Mouse (Mus musculus): Measurements from ENCODE around the gene Gm26602. TPM values are rescaled to one million over a fixed set of nuclear protein-coding genes. Genes with fewer than 3 reads are reported as not detected.

The Gm26602 gene
- polyA plus RNA-seq, 2 experiments, result not detected

DNA sequence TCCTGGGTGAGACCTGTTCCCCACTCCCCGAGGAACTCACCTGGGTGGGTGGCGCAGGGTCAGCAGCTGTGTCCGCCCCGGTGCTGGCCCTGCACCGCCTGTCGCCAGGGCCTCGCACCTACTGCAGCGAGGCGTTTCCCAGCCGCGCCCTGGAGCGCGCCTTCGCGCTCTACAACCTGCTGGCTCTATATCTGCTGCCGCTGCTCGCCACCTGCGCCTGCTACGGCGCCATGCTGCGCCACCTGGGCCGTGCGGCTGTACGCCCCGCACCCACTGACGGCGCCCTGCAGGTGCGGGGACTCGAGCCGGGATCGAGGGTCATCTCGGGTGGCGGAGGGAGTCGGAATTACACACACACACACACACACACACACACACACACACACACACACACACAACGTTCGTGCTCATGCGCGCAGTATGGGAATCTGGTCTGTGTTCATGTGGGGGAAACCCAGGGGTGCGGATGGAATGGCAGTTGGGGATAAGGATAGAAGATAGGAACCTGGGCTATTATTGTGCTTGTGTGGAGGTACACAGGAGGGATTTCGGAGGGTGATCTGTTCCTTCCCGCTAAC lies 10.4 kb downstream of the Gm26602 start, which contains the start of gene R3hdm4:
Gene R3hdm4 (minus strand): TSS at position 251 of the 578 bp plus-strand sequence.
- H3K27me3 ChIP-seq (ENCODE audit: control insufficient read depth, insufficient read depth, low read length), result peaks cover 61% of the 10 kb centered on the region
- H3K4me1 ChIP-seq (ENCODE audit: control insufficient read depth, insufficient read depth, low read length), result peaks cover 24% of the 10 kb centered on the region
- TF ChIP-seq POLR2A (IDR thresholded peaks at IDR 0.05; ENCODE audit: borderline replicate concordance, extremely low read depth, insufficient read depth, insufficient read length), result no peak
- no peak for ATAC-seq (ENCODE audit: low FRiP score, low read depth)
- H3K9me3 ChIP-seq (ENCODE audit: control insufficient read depth, low read length), result no peaks in the 10 kb centered on the region
- H3K9ac ChIP-seq (ENCODE audit: low read depth, low read length, severe bottlenecking), result peak within 1 kb of the TSS; percentile 28; the same call in 1 of the 2 replicates
- WGBS, result 4% methylated on average over 33 of the region's 41 CpGs
- peak within 1 kb of the TSS; percentile 40 for H3K4me2 ChIP-seq (replicated peaks; ENCODE audit: low read depth, low read length, severe bottlenecking)
- peak within 1 kb of the TSS; percentile 24 for H3K4me3 ChIP-seq (replicated peaks; ENCODE audit: low read length)
- DNase-seq (ENCODE audit: low spot score), result no peak
- H3K27ac ChIP-seq (replicated peaks; ENCODE audit: low read depth, low read length), result no peak within 1 kb of the TSS
- no peaks in the 10 kb centered on the region for H3K36me3 ChIP-seq (ENCODE audit: control insufficient read depth, insufficient read depth, low read length)

DNA sequence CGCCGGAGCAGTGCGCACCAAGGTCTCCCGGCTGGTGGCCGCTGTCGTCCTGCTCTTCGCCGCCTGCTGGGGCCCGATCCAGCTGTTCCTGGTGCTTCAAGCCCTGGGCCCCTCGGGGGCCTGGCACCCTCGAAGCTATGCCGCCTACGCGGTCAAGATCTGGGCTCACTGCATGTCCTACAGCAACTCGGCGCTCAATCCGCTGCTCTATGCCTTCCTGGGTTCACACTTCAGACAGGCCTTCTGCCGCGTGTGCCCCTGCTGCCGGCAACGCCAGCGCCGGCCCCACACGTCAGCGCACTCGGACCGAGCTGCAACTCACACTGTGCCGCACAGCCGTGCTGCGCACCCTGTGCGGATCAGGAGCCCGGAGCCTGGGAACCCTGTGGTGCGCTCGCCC lies 10.9 kb downstream of the Gm26602 start:
- ATAC-seq (ENCODE audit: low FRiP score, low read depth) (no peak), DNase-seq (ENCODE audit: low spot score) (no peak)
- H3K4me2 ChIP-seq (replicated peaks; ENCODE audit: low read depth, low read length, severe bottlenecking), result peak overlapping the region; percentile 40
- H3K27me3 ChIP-seq (ENCODE audit: control insufficient read depth, insufficient read depth, low read length), result peaks cover 61% of the 10 kb centered on the region
- H3K4me1 ChIP-seq (ENCODE audit: control insufficient read depth, insufficient read depth, low read length), result peaks cover 26% of the 10 kb centered on the region
- H3K4me3 ChIP-seq (replicated peaks; ENCODE audit: low read length), result peak overlapping the region; percentile 24
- no peak overlapping the region for H3K27ac ChIP-seq (replicated peaks; ENCODE audit: low read depth, low read length)
- H3K9ac ChIP-seq (ENCODE audit: low read depth, low read length, severe bottlenecking), result peak overlapping the region; percentile 28; the same call in 1 of the 2 replicates
- 2% methylated on average over 30 of the region's 34 CpGs for WGBS
- no peak for TF ChIP-seq POLR2A (IDR thresholded peaks at IDR 0.05; ENCODE audit: borderline replicate concordance, extremely low read depth, insufficient read depth, insufficient read length)
- no peaks in the 10 kb centered on the region for H3K9me3 ChIP-seq (ENCODE audit: control insufficient read depth, low read length)
- no peaks in the 10 kb centered on the region for H3K36me3 ChIP-seq (ENCODE audit: control insufficient read depth, insufficient read depth, low read length)

DNA sequence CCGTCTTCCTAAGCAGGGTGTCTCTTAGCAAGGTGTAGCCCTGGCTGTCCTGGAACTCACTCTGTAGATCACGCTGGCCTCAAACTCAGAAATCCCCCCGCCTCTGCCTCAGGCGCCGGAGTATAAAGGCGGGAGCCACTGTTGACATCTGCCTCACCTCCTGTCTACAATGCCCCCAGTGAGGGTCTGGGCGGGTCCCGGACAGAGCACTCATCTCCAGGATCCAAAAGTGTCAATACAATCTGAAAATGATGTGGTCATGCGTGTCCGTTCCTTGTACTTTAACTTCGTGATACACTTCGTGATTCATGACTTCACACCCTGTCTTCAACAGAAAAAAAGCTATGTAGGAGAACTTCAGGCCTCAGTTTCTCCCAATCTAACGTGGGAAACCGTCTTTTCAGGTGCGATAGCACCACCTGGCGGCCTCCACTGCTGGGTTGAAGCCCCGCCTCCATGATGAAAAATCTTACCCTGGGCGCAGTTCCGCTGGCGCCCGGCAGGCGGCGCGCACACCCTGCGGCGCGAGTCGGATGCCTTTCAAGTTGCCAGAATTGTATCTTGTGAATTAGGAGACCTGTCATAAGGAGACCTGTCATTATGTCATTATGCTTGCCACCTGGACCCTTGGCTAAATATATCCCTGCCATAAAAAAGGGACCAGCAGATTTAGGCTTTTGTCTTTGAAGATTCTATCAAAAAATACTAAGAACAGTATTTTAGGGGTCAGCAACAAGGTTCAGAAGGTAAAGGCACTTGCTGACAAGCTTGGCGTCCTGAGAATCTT lies 14.5 kb downstream of the Gm26602 start:
- H3K4me3 ChIP-seq (replicated peaks; ENCODE audit: low read length), result no peak overlapping the region
- DNase-seq (ENCODE audit: low spot score) (peak; percentile 81), ATAC-seq (ENCODE audit: low FRiP score, low read depth) (0 out of 2 replicates have a peak, but pooled peaks have one; percentile 9)
- WGBS, result 13% methylated on average over 29 of the region's 29 CpGs
- peaks cover 31% of the 10 kb centered on the region for H3K4me1 ChIP-seq (ENCODE audit: control insufficient read depth, insufficient read depth, low read length)
- no peak overlapping the region for H3K9ac ChIP-seq (ENCODE audit: low read depth, low read length, severe bottlenecking)
- no peak for TF ChIP-seq POLR2A (IDR thresholded peaks at IDR 0.05; ENCODE audit: borderline replicate concordance, extremely low read depth, insufficient read depth, insufficient read length)
- peaks cover 33% of the 10 kb centered on the region for H3K27me3 ChIP-seq (ENCODE audit: control insufficient read depth, insufficient read depth, low read length)
- no peak overlapping the region for H3K4me2 ChIP-seq (replicated peaks; ENCODE audit: low read depth, low read length, severe bottlenecking)
- no peaks in the 10 kb centered on the region for H3K36me3 ChIP-seq (ENCODE audit: control insufficient read depth, insufficient read depth, low read length)
- H3K27ac ChIP-seq (replicated peaks; ENCODE audit: low read depth, low read length), result no peak overlapping the region
- no peaks in the 10 kb centered on the region for H3K9me3 ChIP-seq (ENCODE audit: control insufficient read depth, low read length)

DNA sequence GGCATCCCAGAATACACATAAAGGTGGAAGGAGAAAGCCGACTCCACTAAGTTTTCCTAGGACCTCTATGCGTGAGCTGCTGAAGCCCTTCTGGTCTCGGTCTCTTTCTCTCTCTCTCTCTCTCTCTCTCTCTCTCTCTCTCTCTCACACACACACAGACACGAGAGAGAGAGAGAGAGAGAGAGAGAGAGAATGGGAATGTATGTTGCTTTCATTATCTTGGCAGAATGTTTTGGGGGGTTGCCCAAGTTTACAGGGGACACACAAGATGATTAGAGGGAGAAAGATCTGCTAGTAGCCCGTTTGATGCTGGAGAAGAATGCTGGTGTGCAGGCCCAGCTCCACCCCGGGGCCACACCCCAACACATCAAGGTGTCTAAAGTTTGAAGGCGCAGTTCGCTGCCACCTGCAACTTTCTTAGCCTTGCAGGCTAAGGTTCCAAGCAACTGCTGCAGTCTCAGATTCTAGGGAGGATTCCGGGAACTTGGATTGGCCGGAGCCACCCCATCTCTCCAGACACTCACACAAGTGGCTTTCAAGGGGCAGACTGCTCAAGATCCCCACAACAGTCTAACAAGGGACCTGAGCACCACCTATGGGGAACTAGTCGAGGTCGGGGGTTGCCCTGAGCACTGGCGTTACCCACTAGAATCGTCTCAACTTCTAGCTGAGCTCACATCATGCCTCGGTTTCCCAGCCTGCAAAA lies 15.3 kb downstream of the Gm26602 start:
- H3K27ac ChIP-seq (replicated peaks; ENCODE audit: low read depth, low read length), result peak overlapping the region; percentile 19; the same call in 1 of the 2 replicates
- 11% methylated on average over 15 of the region's 15 CpGs for WGBS
- no peak for ATAC-seq (ENCODE audit: low FRiP score, low read depth)
- no peak for DNase-seq (ENCODE audit: low spot score)
- H3K4me3 ChIP-seq (replicated peaks; ENCODE audit: low read length), result peak overlapping the region; percentile 93
- H3K9ac ChIP-seq (ENCODE audit: low read depth, low read length, severe bottlenecking), result peak overlapping the region; percentile 87
- H3K9me3 ChIP-seq (ENCODE audit: control insufficient read depth, low read length), result no peaks in the 10 kb centered on the region
- peaks cover 6% of the 10 kb centered on the region for H3K36me3 ChIP-seq (ENCODE audit: control insufficient read depth, insufficient read depth, low read length)
- peak overlapping the region; percentile 90 for H3K4me2 ChIP-seq (replicated peaks; ENCODE audit: low read depth, low read length, severe bottlenecking)
- no peak for TF ChIP-seq POLR2A (IDR thresholded peaks at IDR 0.05; ENCODE audit: borderline replicate concordance, extremely low read depth, insufficient read depth, insufficient read length)
- H3K4me1 ChIP-seq (ENCODE audit: control insufficient read depth, insufficient read depth, low read length), result peaks cover 27% of the 10 kb centered on the region
- peaks cover 25% of the 10 kb centered on the region for H3K27me3 ChIP-seq (ENCODE audit: control insufficient read depth, insufficient read depth, low read length)

Data from limb, embryonic 14.5 days (tissue).